Mouse (Mus musculus) midbrain, embryonic 10.5 days (tissue): ENCODE data around the gene Hoxc8. TPM values are rescaled to one million over a fixed set of nuclear protein-coding genes. Genes with fewer than 3 reads are reported as not detected.

ENCODE experiments used
- DNase-seq: peaks from one replicate; pipeline ENCODE4 v3.0.0-alpha.2; 2017; ENCODE audit warnings: low spot score
- H3K27ac ChIP-seq: fragments of 300-500 bp; sonication (generic); replicated peaks from 2 replicates; pipeline ENCODE4 v1.5.1; 2016; ENCODE audit warnings: mild to moderate bottlenecking
- H3K27me3 ChIP-seq: fragments of 300-500 bp; sonication (generic); 2 replicates; pipeline ENCODE4 v1.6.1; 2016; ENCODE audit warnings: low read depth, mild to moderate bottlenecking; ENCODE audit not compliant: poor library complexity, severe bottlenecking
- H3K36me3 ChIP-seq: fragments of 300-500 bp; sonication (generic); 2 replicates; pipeline ENCODE4 v1.6.1; 2016; ENCODE audit warnings: mild to moderate bottlenecking, moderate library complexity
- H3K4me1 ChIP-seq: fragments of 300-500 bp; sonication (generic); 2 replicates; pipeline ENCODE4 v1.6.1; 2016
- H3K4me3 ChIP-seq: fragments of 300-500 bp; sonication (generic); 2 replicates; pipeline ENCODE4 v1.5.1; 2016; ENCODE audit warnings: mild to moderate bottlenecking, moderate library complexity
- H3K9me3 ChIP-seq: fragments of 300-500 bp; sonication (generic); replicated peaks from 2 replicates; pipeline ENCODE4 v1.6.1; 2016; ENCODE audit warnings: mild to moderate bottlenecking
- WGBS: fragments of 180-500 bp; shearing (Covaris S2); methylation state at CpG from one replicate; pipeline ENCODE4 v1.1.7; 2016; 5-methylcytosine and 5-hydroxymethylcytosine counted together
- polyA plus RNA-seq: library from polyadenylated mRNA; unstranded; fragments of >200 nt; fragmentation: Nextera tagmentation; extraction: Ambion mirVana; gene quantifications from 2 replicates; pipeline ENCODE4 v1.2.1, GENCODE M21; 2016

The Hoxc8 gene
- not detected in 2 replicates for polyA plus RNA-seq

DNA sequence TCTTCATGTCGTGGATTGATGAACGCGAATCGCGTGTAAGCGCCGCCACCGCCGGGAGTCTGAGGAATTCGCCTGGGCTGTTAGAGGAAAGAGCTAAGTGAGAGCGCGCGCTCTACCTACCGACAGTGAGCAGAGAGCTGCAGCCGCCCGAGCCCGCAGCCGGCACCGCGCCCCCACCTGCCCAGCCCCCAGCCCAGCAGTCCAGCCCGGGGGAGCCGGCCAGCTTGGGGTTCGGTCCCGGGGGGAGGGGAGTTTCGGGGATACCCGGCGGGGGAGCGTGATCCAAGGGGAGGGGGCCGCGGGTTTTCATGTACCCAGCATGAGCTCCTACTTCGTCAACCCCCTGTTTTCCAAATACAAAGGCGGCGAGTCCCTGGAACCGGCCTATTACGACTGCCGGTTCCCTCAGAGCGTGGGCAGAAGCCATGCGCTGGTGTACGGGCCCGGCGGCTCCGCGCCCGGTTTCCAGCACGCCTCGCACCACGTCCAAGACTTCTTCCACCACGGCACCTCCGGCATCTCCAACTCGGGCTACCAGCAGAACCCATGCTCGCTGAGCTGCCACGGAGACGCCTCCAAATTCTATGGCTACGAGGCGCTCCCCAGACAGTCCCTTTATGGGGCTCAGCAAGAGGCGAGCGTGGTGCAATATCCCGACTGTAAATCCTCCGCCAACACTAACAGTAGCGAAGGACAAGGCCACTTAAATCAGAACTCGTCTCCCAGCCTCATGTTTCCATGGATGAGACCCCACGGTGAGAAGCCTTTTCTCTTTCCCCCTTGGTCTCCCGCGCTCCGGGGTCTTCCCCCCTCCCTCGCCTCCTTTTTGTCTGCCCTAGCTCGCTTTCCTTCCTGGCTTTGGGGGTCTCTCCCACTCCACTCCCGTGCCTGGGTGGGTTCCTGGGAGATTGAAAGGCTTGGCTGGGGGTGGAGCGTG is at the start of gene Hoxc8:
Hoxc8 (plus strand) TSS at position 147 of the 937 bp plus-strand sequence.
- WGBS: 1% methylated on average over 69 of the region's 69 CpGs
- H3K4me3 ChIP-seq: no peak within 1 kb of the TSS
- H3K4me1 ChIP-seq: 0 out of 2 replicates have a peak, but pooled peaks cover 5% of the 10 kb centered on the region
- H3K9me3 ChIP-seq: no peaks in the 10 kb centered on the region
- DNase-seq: no peak
- H3K36me3 ChIP-seq: no peaks in the 10 kb centered on the region
- H3K27me3 ChIP-seq: peaks cover 100% of the 10 kb centered on the region
- H3K27ac ChIP-seq: no peak within 1 kb of the TSS

DNA sequence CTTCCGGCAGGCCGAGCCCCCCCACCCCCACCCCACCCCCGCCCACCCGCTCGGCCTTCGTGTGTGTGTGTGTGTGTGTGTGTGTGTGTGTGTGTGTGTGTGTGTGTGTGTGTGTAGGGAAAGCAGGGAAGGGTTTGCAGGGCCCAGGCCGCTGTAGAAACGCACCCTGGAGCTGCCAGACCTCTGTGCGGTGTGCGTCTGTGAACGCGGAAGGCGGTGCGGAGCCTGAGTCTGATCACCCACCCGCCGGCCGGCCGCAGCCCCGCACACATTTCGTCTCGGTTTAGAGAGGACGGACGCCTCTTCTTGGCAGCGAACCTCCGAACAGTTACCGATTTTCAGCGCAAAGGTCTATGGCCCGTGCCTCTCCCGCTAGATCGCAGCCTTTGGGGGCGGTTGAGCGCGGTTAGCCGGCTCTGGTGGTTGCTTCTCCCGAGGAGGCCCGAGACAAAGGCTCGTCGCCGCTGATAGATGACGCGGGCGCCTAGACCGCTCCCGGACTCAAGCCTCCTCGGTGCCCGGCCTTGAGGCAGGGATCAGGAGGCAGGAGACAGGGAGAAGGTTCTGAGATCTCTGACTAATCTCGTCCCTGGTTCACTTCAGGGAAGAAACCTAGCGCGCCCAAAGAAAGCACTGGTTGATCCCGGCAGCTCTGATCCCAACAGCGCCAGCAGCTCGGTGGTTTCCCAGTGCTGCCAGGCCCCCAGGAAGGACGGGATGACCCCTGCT is 47.5 kb upstream of the Hoxc8 start:
- Histone ChIP-seq H3K36me3 (no peaks in the 10 kb centered on the region), H3K27ac (no peak overlapping the region), H3K4me3 (peak overlapping the region; percentile 38), H3K9me3 (no peaks in the 10 kb centered on the region), H3K4me1 (peaks cover 12% of the 10 kb centered on the region), H3K27me3 (peaks cover 100% of the 10 kb centered on the region)
- peak; percentile 68 for DNase-seq
- WGBS: under 1% methylated on average over 51 of the region's 53 CpGs

DNA sequence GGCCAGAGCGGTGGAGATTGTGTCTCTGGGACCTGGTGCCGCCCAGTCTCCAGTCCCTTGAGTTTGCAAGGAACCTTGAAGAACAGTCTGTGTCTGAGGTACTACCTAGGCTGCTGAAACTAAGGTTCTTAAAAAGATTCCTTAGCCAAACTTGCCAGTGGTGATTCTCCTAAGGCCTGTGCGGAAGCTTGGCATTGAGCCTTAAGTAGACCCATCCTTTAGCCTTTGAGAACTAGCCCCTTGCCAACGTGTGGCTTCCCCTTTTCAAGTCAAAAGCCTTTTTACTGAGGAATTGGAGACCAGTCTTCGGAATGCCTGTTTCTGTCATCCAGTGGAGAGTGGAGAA is 47.0 kb upstream of the Hoxc8 start:
- H3K36me3 ChIP-seq: no peaks in the 10 kb centered on the region
- peaks cover 100% of the 10 kb centered on the region for H3K27me3 ChIP-seq
- no peaks in the 10 kb centered on the region for H3K9me3 ChIP-seq
- H3K4me3 ChIP-seq: no peak overlapping the region
- no peak overlapping the region for H3K27ac ChIP-seq
- DNase-seq: no peak
- H3K4me1 ChIP-seq: peaks cover 12% of the 10 kb centered on the region
- 2% methylated on average over 5 of the region's 5 CpGs for WGBS

GRCm38 (mm10) chr15:102945185-102946077 is 45.0 kb upstream of the Hoxc8 start:
- no peak for DNase-seq
- H3K36me3 ChIP-seq: no peaks in the 10 kb centered on the region
- H3K4me3 ChIP-seq: no peak overlapping the region
- H3K9me3 ChIP-seq: no peaks in the 10 kb centered on the region
- H3K27me3 ChIP-seq: peaks cover 100% of the 10 kb centered on the region
- H3K4me1 ChIP-seq: peaks cover 10% of the 10 kb centered on the region
- no peak overlapping the region for H3K27ac ChIP-seq
- WGBS: 10% methylated on average over 22 of the region's 22 CpGs

- H3K36me3 ChIP-seq: no peaks in the 10 kb centered on the region
- H3K27me3 ChIP-seq: peaks cover 100% of the 10 kb centered on the region
- 1% methylated on average over 9 of the region's 9 CpGs for WGBS
- H3K4me1 ChIP-seq: peaks cover 10% of the 10 kb centered on the region
- DNase-seq: no peak
- no peak overlapping the region for H3K27ac ChIP-seq
- no peaks in the 10 kb centered on the region for H3K9me3 ChIP-seq
- H3K4me3 ChIP-seq: no peak overlapping the region
Measured at GRCm38 (mm10) chr15:102947276-102947675, 43.1 kb upstream of the Hoxc8 start.

DNA sequence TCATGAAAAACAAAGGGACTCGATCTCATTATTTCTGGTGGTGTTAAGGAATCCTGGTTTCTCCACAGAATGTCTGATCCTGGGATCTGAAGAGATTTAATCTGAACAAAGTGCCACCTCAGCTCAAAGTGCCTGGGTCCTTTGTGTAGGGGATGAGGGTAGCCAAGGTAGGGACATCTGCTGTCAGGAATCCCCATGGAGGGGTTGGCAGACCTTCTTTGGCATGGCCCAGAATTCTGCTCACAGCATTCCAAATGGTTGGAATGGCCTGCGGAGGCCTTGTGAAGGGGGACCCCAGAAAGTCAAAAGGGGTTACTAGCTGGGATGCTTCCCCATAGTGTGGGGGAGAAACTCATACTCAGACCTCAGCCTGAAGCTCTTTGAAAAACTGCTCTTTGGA is 41.6 kb upstream of the Hoxc8 start:
- DNase-seq: no peak
- WGBS: 9% methylated on average over 2 of the region's 2 CpGs
- H3K36me3 ChIP-seq: no peaks in the 10 kb centered on the region
- peaks cover 100% of the 10 kb centered on the region for H3K27me3 ChIP-seq
- no peak overlapping the region for H3K27ac ChIP-seq
- no peaks in the 10 kb centered on the region for H3K4me1 ChIP-seq
- H3K9me3 ChIP-seq: no peaks in the 10 kb centered on the region
- H3K4me3 ChIP-seq: no peak overlapping the region

- 2% methylated on average over 20 of the region's 20 CpGs for WGBS
- peaks cover 100% of the 10 kb centered on the region for H3K27me3 ChIP-seq
- no peak for DNase-seq
- no peak overlapping the region for H3K27ac ChIP-seq
- H3K4me1 ChIP-seq: no peaks in the 10 kb centered on the region
- no peaks in the 10 kb centered on the region for H3K36me3 ChIP-seq
- H3K4me3 ChIP-seq: no peak overlapping the region
- H3K9me3 ChIP-seq: no peaks in the 10 kb centered on the region
Measured at GRCm38 (mm10) chr15:102949696-102950095, 40.7 kb upstream of the Hoxc8 start.

DNA sequence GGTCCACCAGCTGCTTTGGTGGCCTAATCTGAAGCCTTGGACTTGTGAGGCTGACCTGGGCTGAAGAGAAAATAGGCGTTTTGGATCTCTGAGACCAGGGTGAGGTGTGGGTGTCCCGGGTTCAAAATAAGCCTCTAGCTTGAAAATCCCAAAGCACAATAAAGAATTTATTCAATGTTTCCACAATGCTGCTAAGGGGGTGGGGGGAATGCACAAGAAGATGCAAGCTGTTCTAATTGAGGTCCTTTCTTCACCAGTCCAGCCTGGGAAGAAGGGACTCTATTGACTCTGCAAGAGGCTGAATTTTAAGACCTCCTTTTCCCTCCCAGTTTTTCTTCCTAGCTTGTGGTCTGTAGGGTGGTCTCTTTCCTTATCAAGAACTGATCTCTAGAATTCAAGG is 39.5 kb upstream of the Hoxc8 start:
- Histone ChIP-seq H3K27me3 (peaks cover 100% of the 10 kb centered on the region), H3K4me3 (no peak overlapping the region), H3K36me3 (no peaks in the 10 kb centered on the region), H3K4me1 (0 out of 2 replicates have a peak, but pooled peaks cover under 1% of the 10 kb centered on the region), H3K9me3 (no peaks in the 10 kb centered on the region), H3K27ac (no peak overlapping the region)
- WGBS: 11% methylated on average over 2 of the region's 2 CpGs
- no peak for DNase-seq

GRCm38 (mm10) chr15:102953561-102953960 is 36.8 kb upstream of the Hoxc8 start:
- Histone ChIP-seq H3K9me3 (no peaks in the 10 kb centered on the region), H3K36me3 (no peaks in the 10 kb centered on the region), H3K4me3 (no peak overlapping the region), H3K27ac (no peak overlapping the region), H3K27me3 (peaks cover 100% of the 10 kb centered on the region), H3K4me1 (peaks cover 3% of the 10 kb centered on the region; the same call in 1 of the 2 replicates)
- 5% methylated on average over 6 of the region's 6 CpGs for WGBS
- no peak for DNase-seq

DNA sequence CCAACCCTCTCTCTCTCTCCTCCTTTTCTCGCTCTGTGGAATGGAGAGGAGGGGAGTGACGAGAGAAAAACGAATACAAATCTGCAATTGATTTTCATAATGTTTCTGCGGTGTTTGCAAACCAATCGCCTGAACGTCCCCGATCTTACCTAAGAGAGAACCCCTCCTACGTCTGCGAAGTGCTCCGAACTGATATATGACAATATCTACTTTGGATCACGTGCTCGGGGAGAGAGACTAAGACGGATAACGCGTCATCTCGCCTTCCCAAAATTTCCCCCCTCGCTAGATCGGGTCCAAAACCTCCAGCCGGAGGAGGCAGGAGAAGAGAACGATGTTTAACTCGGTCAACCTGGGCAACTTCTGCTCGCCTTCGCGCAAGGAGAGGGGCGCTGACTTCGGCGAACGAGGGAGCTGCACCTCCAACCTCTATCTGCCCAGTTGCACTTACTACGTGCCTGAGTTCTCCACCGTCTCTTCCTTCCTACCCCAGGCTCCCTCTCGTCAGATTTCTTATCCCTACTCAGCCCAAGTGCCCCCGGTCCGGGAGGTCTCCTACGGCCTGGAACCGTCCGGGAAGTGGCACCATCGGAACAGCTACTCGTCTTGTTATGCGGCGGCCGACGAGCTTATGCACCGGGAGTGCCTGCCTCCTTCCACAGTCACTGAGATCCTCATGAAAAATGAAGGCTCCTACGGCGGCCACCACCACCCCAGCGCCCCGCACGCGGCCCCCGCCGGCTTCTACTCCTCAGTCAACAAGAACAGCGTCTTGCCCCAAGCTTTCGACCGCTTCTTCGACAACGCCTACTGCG is 36.0 kb upstream of the Hoxc8 start, which contains the start of gene Hoxc11:
Hoxc11 (plus strand) TSS at position 236 of the 815 bp plus-strand sequence.
- H3K4me1 ChIP-seq: peaks cover 3% of the 10 kb centered on the region; the same call in 1 of the 2 replicates
- H3K27ac ChIP-seq: no peak within 1 kb of the TSS
- no peak for DNase-seq
- under 1% methylated on average over 57 of the region's 57 CpGs for WGBS
- no peak within 1 kb of the TSS for H3K4me3 ChIP-seq
- H3K9me3 ChIP-seq: no peaks in the 10 kb centered on the region
- no peaks in the 10 kb centered on the region for H3K36me3 ChIP-seq
- H3K27me3 ChIP-seq: peaks cover 100% of the 10 kb centered on the region

GRCm38 (mm10) chr15:102955007-102955382 is 35.4 kb upstream of the Hoxc8 start:
- Histone ChIP-seq H3K27me3 (peaks cover 100% of the 10 kb centered on the region), H3K4me3 (no peak overlapping the region)
- WGBS: 0% methylated on average over 28 of the region's 28 CpGs

More at GRCm38 (mm10) chr15:102955007-102955382, 35.4 kb upstream of the Hoxc8 start:
- DNase-seq: no peak
- Histone ChIP-seq H3K36me3 (no peaks in the 10 kb centered on the region), H3K9me3 (no peaks in the 10 kb centered on the region), H3K4me1 (peaks cover 3% of the 10 kb centered on the region; the same call in 1 of the 2 replicates), H3K27ac (no peak overlapping the region)
